Mouse (Mus musculus): ENCODE measurements around the gene Ndufv3. TPM values are rescaled to one million over a fixed set of nuclear protein-coding genes. Genes with fewer than 3 reads are reported as not detected.

The Ndufv3 gene
- polyA plus RNA-seq, 1 experiment from 2014 or later, result 248 TPM

- H3K27ac ChIP-seq, result peak overlapping the region; percentile 99
- ATAC-seq (ENCODE audit: low FRiP score), result no peak
- H3K4me3 ChIP-seq (replicated peaks), result peak overlapping the region; percentile 79
- peak overlapping the region; percentile 59 for H3K9ac ChIP-seq
- H3K27me3 ChIP-seq, result no peaks in the 10 kb centered on the region
- H3K36me3 ChIP-seq (replicated peaks), result no peaks in the 10 kb centered on the region
- H3K4me2 ChIP-seq, result peak overlapping the region; percentile 56
- peaks cover 33% of the 10 kb centered on the region for H3K4me1 ChIP-seq
- no peaks in the 10 kb centered on the region for H3K9me3 ChIP-seq
- WGBS, result 22% methylated on average over 12 of the region's 12 CpGs
Measured at GRCm38 (mm10) chr17:31563632-31564014, 43.7 kb downstream of the Ndufv3 start.

GRCm38 (mm10) chr17:31564015-31564857 is 44.3 kb downstream of the Ndufv3 start, which contains the start of gene Pknox1:
Pknox1 (plus strand) TSS chr17:31564734.
- Histone ChIP-seq H3K36me3 (replicated peaks) (no peaks in the 10 kb centered on the region), H3K4me3 (replicated peaks) (peak within 1 kb of the TSS; percentile 79), H3K27ac (peak within 1 kb of the TSS; percentile 99), H3K4me2 (peak within 1 kb of the TSS; percentile 86), H3K4me1 (peaks cover 36% of the 10 kb centered on the region), H3K27me3 (no peaks in the 10 kb centered on the region), H3K9me3 (no peaks in the 10 kb centered on the region), H3K9ac (peak within 1 kb of the TSS; percentile 86)
- ATAC-seq (ENCODE audit: low FRiP score), result peak; percentile 96
- under 1% methylated on average over 50 of the region's 72 CpGs for whole genome bisulfite sequencing

- no peak for ATAC-seq (ENCODE audit: low FRiP score)
- under 1% methylated on average over 28 of the region's 44 CpGs for WGBS
- Histone ChIP-seq H3K9ac (peak overlapping the region; percentile 86), H3K27ac (peak overlapping the region; percentile 99), H3K4me3 (replicated peaks) (peak overlapping the region; percentile 79), H3K4me2 (peak overlapping the region; percentile 86), H3K9me3 (no peaks in the 10 kb centered on the region), H3K4me1 (peaks cover 39% of the 10 kb centered on the region), H3K27me3 (no peaks in the 10 kb centered on the region), H3K36me3 (replicated peaks) (no peaks in the 10 kb centered on the region)
Measured at GRCm38 (mm10) chr17:31564858-31565140, 44.9 kb downstream of the Ndufv3 start.

GRCm38 (mm10) chr17:31565141-31566056 is 45.5 kb downstream of the Ndufv3 start:
- no peaks in the 10 kb centered on the region for H3K9me3 ChIP-seq
- H3K9ac ChIP-seq, result peak overlapping the region; percentile 86
- no peaks in the 10 kb centered on the region for H3K36me3 ChIP-seq (replicated peaks)
- under 1% methylated on average over 76 of the region's 88 CpGs for WGBS
- peak overlapping the region; percentile 79 for H3K4me3 ChIP-seq (replicated peaks)
- H3K27me3 ChIP-seq, result no peaks in the 10 kb centered on the region
- H3K4me2 ChIP-seq, result peak overlapping the region; percentile 86
- peak overlapping the region; percentile 99 for H3K27ac ChIP-seq
- H3K4me1 ChIP-seq, result peaks cover 39% of the 10 kb centered on the region
- ATAC-seq (ENCODE audit: low FRiP score), result peak; percentile 51

GRCm38 (mm10) chr17:31566276-31566675 is 46.4 kb downstream of the Ndufv3 start:
- no peaks in the 10 kb centered on the region for H3K27me3 ChIP-seq
- no peaks in the 10 kb centered on the region for H3K9me3 ChIP-seq
- H3K36me3 ChIP-seq (replicated peaks), result no peaks in the 10 kb centered on the region
- 66% methylated on average over 6 of the region's 6 CpGs for WGBS
- no peak overlapping the region for H3K27ac ChIP-seq
- H3K4me3 ChIP-seq (replicated peaks), result peak overlapping the region; percentile 79
- H3K4me2 ChIP-seq, result peak overlapping the region; percentile 86
- H3K9ac ChIP-seq, result peak overlapping the region; percentile 86
- H3K4me1 ChIP-seq, result peaks cover 39% of the 10 kb centered on the region
- no peak for ATAC-seq (ENCODE audit: low FRiP score)

- Histone ChIP-seq H3K27ac (no peak overlapping the region), H3K9me3 (no peaks in the 10 kb centered on the region), H3K4me3 (replicated peaks) (no peak overlapping the region), H3K4me2 (no peak overlapping the region), H3K4me1 (peaks cover 32% of the 10 kb centered on the region), H3K27me3 (no peaks in the 10 kb centered on the region), H3K36me3 (replicated peaks) (no peaks in the 10 kb centered on the region), H3K9ac (no peak overlapping the region)
- WGBS, result 94% methylated on average over 1 of the region's 1 CpGs
- no peak for ATAC-seq (ENCODE audit: low FRiP score)
Measured at GRCm38 (mm10) chr17:31569756-31570155, 49.8 kb downstream of the Ndufv3 start.

- Histone ChIP-seq H3K4me2 (no peak overlapping the region), H3K27me3 (no peaks in the 10 kb centered on the region), H3K9ac (no peak overlapping the region), H3K36me3 (replicated peaks) (no peaks in the 10 kb centered on the region), H3K27ac (no peak overlapping the region), H3K4me3 (replicated peaks) (no peak overlapping the region), H3K9me3 (no peaks in the 10 kb centered on the region), H3K4me1 (peaks cover 32% of the 10 kb centered on the region)
- ATAC-seq (ENCODE audit: low FRiP score), result peak; percentile 84; the same call in 1 of the 2 replicates
- 92% methylated on average over 9 of the region's 9 CpGs for WGBS
Measured at GRCm38 (mm10) chr17:31570321-31570925, 50.5 kb downstream of the Ndufv3 start.

GRCm38 (mm10) chr17:31571689-31572088 is 51.8 kb downstream of the Ndufv3 start:
- Histone ChIP-seq H3K27me3 (no peaks in the 10 kb centered on the region), H3K27ac (no peak overlapping the region), H3K9ac (no peak overlapping the region), H3K9me3 (no peaks in the 10 kb centered on the region), H3K4me1 (peaks cover 21% of the 10 kb centered on the region), H3K36me3 (replicated peaks) (no peaks in the 10 kb centered on the region), H3K4me2 (no peak overlapping the region), H3K4me3 (replicated peaks) (no peak overlapping the region)
- no peak for ATAC-seq (ENCODE audit: low FRiP score)
- 94% methylated on average over 5 of the region's 5 CpGs for WGBS

- no peaks in the 10 kb centered on the region for H3K27me3 ChIP-seq
- H3K27ac ChIP-seq, result no peak overlapping the region
- no peaks in the 10 kb centered on the region for H3K9me3 ChIP-seq
- no peak overlapping the region for H3K4me3 ChIP-seq (replicated peaks)
- 84% methylated on average over 7 of the region's 7 CpGs for WGBS
- no peak for ATAC-seq (ENCODE audit: low FRiP score)
- H3K4me1 ChIP-seq, result no peaks in the 10 kb centered on the region; the same call in 1 of the 2 replicates
- H3K4me2 ChIP-seq, result no peak overlapping the region
- H3K9ac ChIP-seq, result no peak overlapping the region
- H3K36me3 ChIP-seq (replicated peaks), result no peaks in the 10 kb centered on the region
Measured at GRCm38 (mm10) chr17:31574662-31575061, 54.7 kb downstream of the Ndufv3 start.

- no peak overlapping the region for H3K4me2 ChIP-seq
- no peak overlapping the region for H3K4me3 ChIP-seq (replicated peaks)
- H3K27me3 ChIP-seq, result no peaks in the 10 kb centered on the region
- H3K9me3 ChIP-seq, result no peaks in the 10 kb centered on the region
- H3K9ac ChIP-seq, result no peak overlapping the region
- H3K4me1 ChIP-seq, result peaks cover 15% of the 10 kb centered on the region
- H3K27ac ChIP-seq, result no peak overlapping the region
- H3K36me3 ChIP-seq (replicated peaks), result no peaks in the 10 kb centered on the region
- WGBS, result 88% methylated on average over 10 of the region's 10 CpGs
- no peak for ATAC-seq (ENCODE audit: low FRiP score)
Measured at GRCm38 (mm10) chr17:31576394-31577175, 56.7 kb downstream of the Ndufv3 start.

GRCm38 (mm10) chr17:31580344-31580743 is 60.4 kb downstream of the Ndufv3 start:
- Histone ChIP-seq H3K9ac (peak overlapping the region; percentile 29; the same call in 1 of the 2 replicates), H3K36me3 (replicated peaks) (peaks cover 8% of the 10 kb centered on the region), H3K4me2 (no peak overlapping the region), H3K27ac (peak overlapping the region; percentile 73), H3K4me1 (peaks cover 18% of the 10 kb centered on the region), H3K27me3 (no peaks in the 10 kb centered on the region), H3K4me3 (replicated peaks) (no peak overlapping the region), H3K9me3 (no peaks in the 10 kb centered on the region)
- WGBS, result 51% methylated on average over 3 of the region's 3 CpGs
- ATAC-seq (ENCODE audit: low FRiP score), result peak; percentile 78

All from forebrain, embryonic 12.5 days (tissue).